Mouse (Mus musculus) myocyte (in vitro differentiated cells): ENCODE measurements around the gene Sipa1l1.

Source experiments
- CEBPB ChIP-seq: IDR thresholded peaks from 2 replicates; pipeline ENCODE4 v1.6.1; 2011; ENCODE audit warnings: mild to moderate bottlenecking, moderate library complexity; ENCODE audit not compliant: poor library complexity, insufficient read depth, severe bottlenecking
- MAX ChIP-seq: IDR thresholded peaks from one replicate; pipeline ENCODE4 v1.6.1; 2011; ENCODE audit warnings: low read depth, mild to moderate bottlenecking, control low read depth
- POLR2A ChIP-seq: IDR thresholded peaks from one replicate; pipeline ENCODE4 v1.6.1; 2011; ENCODE audit warnings: low read depth, mild to moderate bottlenecking, control low read depth, moderate library complexity; ENCODE audit not compliant: insufficient read length
- POLR2AphosphoS2 ChIP-seq: IDR thresholded peaks from one replicate; pipeline ENCODE4 v1.6.1; 2011; ENCODE audit warnings: low read depth, control low read depth; ENCODE audit not compliant: insufficient read length
- REST ChIP-seq: IDR thresholded peaks from one replicate; pipeline ENCODE4 v1.6.1; 2011; ENCODE audit warnings: mild to moderate bottlenecking, control low read depth, moderate library complexity; ENCODE audit not compliant: insufficient read depth, insufficient read length
- SRF ChIP-seq: IDR thresholded peaks from one replicate; pipeline ENCODE4 v1.6.1; 2011; ENCODE audit warnings: low read depth; ENCODE audit not compliant: control insufficient read depth, insufficient read length
- TCF12 ChIP-seq: IDR thresholded peaks from one replicate; pipeline ENCODE4 v1.6.1; 2011; ENCODE audit warnings: mild to moderate bottlenecking, control low read depth; ENCODE audit not compliant: poor library complexity, insufficient read depth, severe bottlenecking
- USF1 ChIP-seq: IDR thresholded peaks from one replicate; pipeline ENCODE4 v1.6.1; 2011; ENCODE audit warnings: low read depth, mild to moderate bottlenecking, control low read depth, moderate library complexity

DNA sequence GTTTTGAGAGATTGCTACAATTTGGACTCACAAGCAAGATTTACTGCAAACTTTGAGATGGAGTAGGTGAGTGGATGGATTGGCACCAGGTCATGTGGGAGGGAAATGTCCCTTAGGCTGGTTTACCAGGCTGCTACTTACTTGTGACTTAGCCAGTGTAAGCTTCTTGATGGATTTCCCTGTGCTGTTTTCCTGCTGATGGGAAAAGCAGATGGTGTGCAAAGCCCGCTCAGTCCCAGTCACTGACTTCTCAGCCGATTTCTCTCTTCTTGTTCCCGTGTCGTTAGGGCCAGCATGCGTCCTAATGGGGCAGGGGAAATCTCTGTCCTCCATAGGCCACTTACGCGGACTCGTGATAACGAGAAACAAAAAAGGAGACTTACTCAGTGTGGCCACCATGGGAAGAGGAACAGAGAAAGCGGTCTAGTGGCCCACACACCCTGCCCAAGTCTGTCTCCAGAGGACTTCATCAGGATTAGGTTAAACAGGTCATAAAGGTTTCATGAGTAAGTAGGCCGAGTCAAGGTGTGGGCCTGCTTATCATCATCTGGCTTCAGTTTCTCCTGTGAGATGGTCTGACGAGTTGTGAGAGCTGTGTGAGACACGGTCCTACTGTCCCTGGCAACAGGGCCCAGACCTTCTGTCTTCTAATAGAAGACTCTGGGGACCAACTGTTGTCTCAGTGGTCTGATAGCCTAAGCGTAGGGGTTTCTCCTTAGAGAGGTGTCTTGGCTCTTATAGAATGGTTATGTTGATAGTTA is 65.5 kb downstream of the Sipa1l1 start:
- TF ChIP-seq POLR2A: no peak
- no peak for TF ChIP-seq USF1
- TF ChIP-seq TCF12: no peak
- no peak for TF ChIP-seq SRF
- TF ChIP-seq POLR2AphosphoS2: no peak
- no peak for TF ChIP-seq MAX
- TF ChIP-seq REST: no peak
- TF ChIP-seq CEBPB: no peak
